Mouse (Mus musculus) kidney, adult 9 months (tissue): ENCODE measurements around the gene Cfap54.

ENCODE experiments used
- DNase-seq: peaks from one replicate; pipeline ENCODE4 v3.0.0; 2022

Gene Cfap54

GRCm38 (mm10) chr10:93095827-93096226 lies 14.4 kb upstream of the Cfap54 start:
- DNase-seq, result no peak

- peak; percentile 27 for DNase-seq
These were observed 13.7 kb upstream of the Cfap54 start for GRCm38 (mm10) chr10:93094957-93095580.

GRCm38 (mm10) chr10:93091928-93092327 lies 10.5 kb upstream of the Cfap54 start:
- no peak for DNase-seq

GRCm38 (mm10) chr10:93090241-93090640 lies 8.8 kb upstream of the Cfap54 start:
- DNase-seq, result no peak

- no peak for DNase-seq
These were observed 7.1 kb upstream of the Cfap54 start for GRCm38 (mm10) chr10:93088396-93089048.

- DNase-seq, result no peak
These were observed 6.1 kb upstream of the Cfap54 start for GRCm38 (mm10) chr10:93087504-93087903.

GRCm38 (mm10) chr10:93083963-93084340 lies 2.5 kb upstream of the Cfap54 start:
- DNase-seq, result no peak

- DNase-seq, result no peak
These were observed 2.0 kb upstream of the Cfap54 start for GRCm38 (mm10) chr10:93083198-93083962.

GRCm38 (mm10) chr10:93079486-93079885 lies 1.9 kb downstream of the Cfap54 start:
- DNase-seq, result no peak

GRCm38 (mm10) chr10:93077935-93078479 lies 3.4 kb downstream of the Cfap54 start:
- no peak for DNase-seq

- no peak for DNase-seq
These were observed 5.0 kb downstream of the Cfap54 start for GRCm38 (mm10) chr10:93076376-93076775.

- no peak for DNase-seq
These were observed 5.6 kb downstream of the Cfap54 start for GRCm38 (mm10) chr10:93075856-93076255.

- no peak for DNase-seq
These were observed 8.6 kb downstream of the Cfap54 start for GRCm38 (mm10) chr10:93072769-93073168.

- no peak for DNase-seq
These were observed 9.7 kb downstream of the Cfap54 start for GRCm38 (mm10) chr10:93071753-93072152.

GRCm38 (mm10) chr10:93070121-93070898 lies 11.1 kb downstream of the Cfap54 start:
- DNase-seq, result peak; percentile 61

- no peak for DNase-seq
These were observed 11.7 kb downstream of the Cfap54 start for GRCm38 (mm10) chr10:93069721-93070120.

GRCm38 (mm10) chr10:93069041-93069679 lies 12.3 kb downstream of the Cfap54 start:
- DNase-seq, result peak; percentile 58

- DNase-seq, result no peak
These were observed 16.4 kb downstream of the Cfap54 start for GRCm38 (mm10) chr10:93064973-93065372.

GRCm38 (mm10) chr10:93063576-93063975 lies 17.8 kb downstream of the Cfap54 start:
- peak; percentile 54 for DNase-seq

GRCm38 (mm10) chr10:93062395-93062794 lies 19.0 kb downstream of the Cfap54 start:
- peak; percentile 41 for DNase-seq

- no peak for DNase-seq
These were observed 27.6 kb downstream of the Cfap54 start for GRCm38 (mm10) chr10:93053867-93054266.

- DNase-seq, result no peak
These were observed 28.1 kb downstream of the Cfap54 start for GRCm38 (mm10) chr10:93053315-93053714.
